Mouse (Mus musculus) B cell, adult 62 days (primary cell): ENCODE data around the gene Tsks. TPM values are rescaled to one million over a fixed set of nuclear protein-coding genes. Genes with fewer than 3 reads are reported as not detected.

ENCODE experiments used
- total RNA-seq: library from RNA; stranded (reverse); gene quantifications from 4 replicates; pipeline ENCODE4 v1.2.4, GENCODE M21; 2023

The Tsks gene
- total RNA-seq, result not detected in 4 replicates

DNA sequence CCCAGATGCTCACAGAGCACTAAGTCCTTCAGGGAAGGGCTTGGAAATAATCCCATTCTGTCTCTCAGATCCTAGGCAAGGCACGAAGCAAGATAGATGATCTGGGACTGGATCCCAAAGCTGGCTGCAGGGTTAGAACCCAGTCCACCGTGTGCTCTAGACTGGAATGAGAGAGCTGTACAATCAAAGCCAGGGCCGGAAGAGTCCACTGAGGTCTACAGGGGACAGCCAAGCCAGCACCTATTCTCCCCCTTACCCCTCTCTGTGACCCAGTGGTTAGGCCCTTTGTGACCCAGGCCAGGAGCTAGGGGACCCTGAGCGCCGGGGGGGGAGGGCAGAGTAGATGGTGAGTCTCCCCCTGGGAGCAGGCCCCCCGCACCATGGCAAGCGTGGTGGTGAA, at the start of gene Tsks:
Gene Tsks, plus strand, starts transcription at position 301 of the 400 bp plus-strand sequence.

DNA sequence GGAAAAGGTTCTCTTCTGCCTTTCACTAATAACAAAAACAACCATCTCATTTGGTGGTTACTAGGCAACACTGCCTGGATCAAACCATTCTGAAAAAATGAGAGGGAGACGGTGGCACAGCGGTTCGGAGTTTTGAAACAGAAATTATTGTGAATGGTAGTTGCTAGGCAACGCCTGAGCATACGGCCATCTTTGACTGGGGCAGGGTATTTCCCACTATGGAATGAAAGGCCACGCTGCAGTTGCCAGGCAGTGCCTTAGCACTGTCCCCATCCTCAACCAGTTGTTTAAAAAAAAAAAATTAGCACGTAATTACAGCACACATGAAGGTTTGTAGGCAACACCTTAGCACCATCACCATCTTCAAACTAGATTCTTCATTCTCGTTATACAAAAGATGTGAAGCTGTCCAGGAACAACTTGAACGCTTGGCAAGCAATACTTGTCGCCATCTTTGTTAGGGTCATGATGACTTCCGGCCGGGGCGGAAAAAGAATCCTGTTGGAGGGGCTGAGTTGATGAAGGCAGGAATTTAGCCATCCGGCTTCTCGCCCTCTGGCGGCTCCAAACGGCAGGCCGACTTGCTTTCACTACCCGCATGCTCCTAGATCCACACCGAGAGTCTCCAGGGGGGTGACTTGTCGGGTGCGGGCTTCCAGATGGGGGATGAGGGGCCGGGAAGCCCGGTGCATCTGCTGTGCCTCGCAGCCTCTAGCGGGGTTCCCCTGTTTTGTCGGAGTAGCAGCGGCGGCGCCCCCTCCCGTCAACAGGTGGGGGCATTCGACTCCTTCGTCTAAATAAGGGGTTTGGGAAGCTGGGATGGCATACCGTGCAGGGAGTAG, 47.2 kb upstream of the Tsks start, which contains the start of gene Fuz:
Gene Fuz, plus strand, starts transcription at position 487 of the 842 bp plus-strand sequence.

DNA sequence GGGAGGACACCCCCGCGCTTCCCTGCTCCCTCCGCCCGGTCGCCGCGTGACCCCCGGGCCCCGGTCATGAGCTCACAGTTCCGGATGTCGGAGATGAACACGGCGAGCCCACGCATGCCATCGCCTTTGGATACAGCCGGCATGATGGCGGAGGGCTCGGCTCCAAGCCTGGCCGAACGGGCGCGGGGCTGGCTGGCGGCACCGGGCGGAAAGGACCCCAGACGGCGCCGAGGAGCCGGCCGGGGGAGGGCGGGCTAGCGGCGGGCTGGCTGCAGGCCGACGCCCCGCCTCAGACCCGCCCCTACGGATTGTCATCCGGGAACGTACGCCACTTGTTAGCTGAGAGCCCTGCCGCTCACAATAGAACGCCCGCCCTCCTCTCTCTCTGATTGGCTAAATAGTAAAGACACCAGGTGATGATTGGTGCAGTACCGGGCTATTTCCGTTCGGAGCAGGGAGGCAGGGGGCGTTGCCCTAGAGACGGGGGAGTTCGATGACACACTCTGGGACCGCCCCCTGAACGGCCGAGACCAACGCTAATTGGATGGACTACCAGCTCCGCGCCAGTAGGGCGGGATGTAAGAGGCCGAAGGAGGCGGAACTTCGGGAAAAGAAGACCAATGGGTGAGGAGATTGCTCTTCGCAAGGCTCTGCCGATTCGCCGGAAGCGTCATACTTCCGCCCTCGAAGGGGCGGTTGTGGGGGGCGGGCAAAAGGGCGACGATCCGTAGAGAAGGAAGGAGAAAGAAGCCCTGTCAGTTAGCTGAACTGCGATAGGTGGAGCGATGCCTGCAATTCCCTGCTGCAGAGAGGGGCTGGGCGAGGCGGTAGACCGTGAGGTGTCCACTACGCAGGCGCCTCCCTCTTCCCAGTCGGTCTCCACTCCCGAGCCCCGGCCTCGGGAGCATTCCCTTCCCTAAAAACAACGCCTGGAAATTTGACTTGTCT, 13.5 kb upstream of the Tsks start, which contains the start of gene Ap2a1:
Gene Ap2a1, minus strand, starts transcription at position 293 of the 948 bp plus-strand sequence.

DNA sequence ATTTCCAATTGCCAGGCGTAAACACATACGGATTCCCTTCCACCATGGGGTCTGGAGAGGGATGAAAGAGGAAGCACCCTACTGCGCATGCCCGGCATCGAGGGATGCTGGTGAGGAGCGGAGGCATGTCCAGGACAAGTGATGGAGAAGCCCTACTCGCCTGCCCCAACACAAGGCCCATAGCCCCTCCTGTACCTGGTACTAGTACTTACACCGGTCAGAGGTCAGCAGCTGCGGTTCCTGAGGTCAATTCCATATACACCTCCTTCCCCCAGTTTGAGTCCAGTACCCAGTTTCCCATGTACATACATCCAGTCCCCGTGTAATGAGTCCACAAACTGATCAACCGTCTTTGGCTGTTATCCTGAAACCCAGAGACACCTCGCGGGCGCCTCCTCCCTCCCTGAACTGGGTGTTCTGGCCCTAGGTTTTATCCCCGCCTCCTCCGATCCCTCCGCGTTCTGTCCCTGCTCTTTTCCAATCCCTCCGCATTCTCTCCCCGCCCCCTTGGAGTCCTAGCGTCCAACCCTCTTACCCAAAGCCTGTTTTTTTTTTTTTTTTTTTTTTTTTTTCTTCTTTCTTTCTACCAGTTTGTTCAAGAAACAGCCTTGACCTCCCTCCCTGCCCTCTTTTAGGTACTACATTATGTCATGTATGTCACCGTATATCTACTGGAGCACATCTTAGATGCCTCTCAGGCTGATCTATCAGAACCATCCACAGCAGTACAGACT, 31.5 kb downstream of the Tsks start, which contains the start of gene Cpt1c:
Gene Cpt1c, minus strand, starts transcription at position 469 of the 734 bp plus-strand sequence.

DNA sequence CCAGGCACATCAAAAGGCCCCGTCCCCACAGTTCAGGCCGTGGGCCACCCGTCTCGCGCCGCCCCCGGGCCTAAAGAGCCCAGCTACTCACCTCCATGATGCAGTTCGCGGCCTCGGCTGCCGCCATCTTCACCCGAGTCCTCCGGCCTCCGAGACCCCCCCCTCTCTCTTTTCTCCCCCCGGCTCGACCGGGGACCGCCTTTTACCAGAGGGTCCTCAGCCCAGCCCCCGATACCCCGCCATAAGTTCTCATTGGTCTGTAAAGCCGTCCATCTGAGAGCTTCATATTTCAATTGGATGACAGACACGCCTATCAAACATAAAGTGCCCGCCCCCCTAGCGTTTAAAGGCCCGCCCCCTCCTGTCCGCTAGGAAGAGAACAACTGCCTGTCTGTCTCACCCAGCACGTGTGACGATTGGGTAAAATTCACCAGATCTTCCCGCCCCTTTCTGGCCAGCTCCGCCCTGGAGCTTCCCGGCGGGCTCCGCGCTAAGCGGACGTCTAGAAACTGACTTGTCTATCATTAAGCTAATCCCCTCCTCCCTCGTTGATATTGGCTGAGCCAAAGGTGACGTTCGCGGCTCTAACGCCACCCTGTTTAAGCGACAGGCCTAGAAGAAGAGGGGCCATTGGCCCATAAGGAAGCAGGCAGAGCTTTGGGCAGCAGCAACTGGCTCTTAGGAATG, 43.3 kb downstream of the Tsks start, which contains the start of gene Prmt1:
Gene Prmt1, minus strand, starts transcription at position 377 of the 687 bp plus-strand sequence.

DNA sequence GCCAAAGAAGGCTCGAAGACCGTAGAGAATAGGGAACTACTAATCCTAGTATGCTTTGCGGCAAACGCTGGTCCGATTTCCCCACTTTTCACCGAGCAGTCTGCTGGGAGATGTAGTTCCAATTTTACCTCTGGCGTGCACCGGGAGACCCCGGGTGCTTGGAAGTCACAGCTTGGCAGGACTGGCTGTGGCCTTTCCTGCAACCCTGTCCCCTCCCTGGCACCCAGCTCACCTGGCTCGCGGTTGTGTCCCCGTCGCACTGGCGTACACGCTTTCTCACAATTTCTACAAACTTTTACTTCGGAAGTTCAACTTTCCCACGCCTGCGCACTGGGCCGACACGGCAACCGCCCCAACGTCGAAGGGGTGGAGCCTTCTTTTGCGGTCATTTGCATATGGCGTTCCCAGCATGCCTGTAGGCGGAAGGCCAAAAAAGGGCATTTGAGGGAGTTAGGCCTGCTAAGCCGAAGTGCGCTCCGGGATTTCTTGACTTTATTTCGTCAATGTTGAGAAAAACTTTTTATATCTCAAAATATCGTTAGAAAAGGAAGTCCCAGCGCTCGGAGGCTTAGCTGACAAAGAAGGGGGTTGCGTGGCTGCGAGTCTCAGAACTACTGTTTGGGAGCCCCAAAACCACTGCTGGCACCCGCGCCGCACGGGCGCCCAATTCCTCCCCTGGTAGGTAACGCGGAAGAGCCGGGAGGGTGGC, 54.4 kb downstream of the Tsks start, which contains the start of gene Irf3:
Gene Irf3, plus strand, starts transcription at position 418 of the 709 bp plus-strand sequence.

DNA sequence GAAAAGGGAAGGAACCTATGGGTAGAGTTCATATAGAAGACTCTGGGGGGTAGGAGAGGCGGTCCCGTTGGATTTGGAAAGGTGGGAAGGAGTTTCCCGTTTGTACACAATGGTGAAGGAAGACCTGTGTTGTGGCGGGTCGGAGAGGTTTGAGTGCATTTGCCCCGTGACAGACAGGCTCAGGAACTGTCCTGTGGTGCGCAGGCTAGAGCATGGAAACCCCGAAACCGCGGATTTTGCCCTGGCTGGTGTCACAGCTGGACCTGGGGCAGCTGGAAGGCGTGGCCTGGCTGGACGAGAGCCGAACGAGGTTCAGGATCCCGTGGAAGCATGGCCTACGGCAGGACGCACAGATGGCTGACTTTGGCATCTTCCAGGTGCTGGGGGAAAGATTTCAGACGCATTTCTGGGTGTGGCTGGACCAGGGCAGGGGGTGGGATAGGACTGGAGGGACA, 55.5 kb downstream of the Tsks start, which contains the start of gene Bcl2l12:
Gene Bcl2l12, minus strand, starts transcription at position 212 of the 455 bp plus-strand sequence.

Other genes starting within 250 kb of the Tsks start
- gene Izumo2, start 234.5 kb upstream of the Tsks start, total RNA-seq, result not detected in 4 replicates
- 71.8 to 83.5 TPM (median 82.3 TPM) in 4 replicates for gene Vrk3, start 194.8 kb upstream of the Tsks start, total RNA-seq
- 2.4 to 3.5 TPM (median 2.5 TPM) in 4 replicates for gene Zfp473, start 192.2 kb upstream of the Tsks start, total RNA-seq
- 38.1 to 43.6 TPM (median 42.2 TPM) in 4 replicates for gene Nup62, start 127.1 kb upstream of the Tsks start, total RNA-seq
- 107 to 141 TPM (median 132 TPM) in 4 replicates for gene Il4i1, start 126.8 kb upstream of the Tsks start, total RNA-seq
- 4.4 to 5.2 TPM (median 4.4 TPM) in 4 replicates for gene Atf5, start 126.5 kb upstream of the Tsks start, total RNA-seq
- 29.9 to 41.1 TPM (median 31.8 TPM) in 4 replicates for gene Akt1s1, start 94.2 kb upstream of the Tsks start, total RNA-seq
- 115 to 148 TPM (median 127 TPM) in 4 replicates for gene Tbc1d17, start 94.1 kb upstream of the Tsks start, total RNA-seq
- gene Pnkp, start 86.1 kb upstream of the Tsks start, total RNA-seq, result 67.9 to 83.2 TPM (median 71.0 TPM) in 4 replicates
- gene Ptov1, start 73.4 kb upstream of the Tsks start, total RNA-seq, result 15.9 to 30.2 TPM (median 18.0 TPM) in 4 replicates
- gene Med25, start 50.5 kb upstream of the Tsks start, total RNA-seq, result 55.3 to 70.3 TPM (median 69.2 TPM) in 4 replicates
- gene Fuz, start 47.1 kb upstream of the Tsks start, total RNA-seq, result 23.2 to 35.7 TPM (median 31.8 TPM) in 4 replicates
- 80.9 to 89.4 TPM (median 83.8 TPM) in 4 replicates for gene Ap2a1, start 13.7 kb upstream of the Tsks start, total RNA-seq
- gene Cpt1c, start 31.6 kb downstream of the Tsks start, total RNA-seq, result 0.60 TPM in 1 of 4 replicates, not detected in the others
- gene Prmt1, start 43.4 kb downstream of the Tsks start, total RNA-seq, result 144 to 150 TPM (median 149 TPM) in 4 replicates
- gene Irf3, start 54.4 kb downstream of the Tsks start, total RNA-seq, result 149 to 182 TPM (median 160 TPM) in 4 replicates
- 31.3 to 35.1 TPM (median 34.3 TPM) in 4 replicates for gene Bcl2l12, start 55.5 kb downstream of the Tsks start, total RNA-seq
- gene Scaf1, start 73.2 kb downstream of the Tsks start, total RNA-seq, result 92.2 to 102 TPM (median 101 TPM) in 4 replicates
- 13.1 to 16.8 TPM (median 14.4 TPM) in 4 replicates for gene Rras, start 74.8 kb downstream of the Tsks start, total RNA-seq
- 69.9 to 75.6 TPM (median 73.7 TPM) in 4 replicates for gene Prr12, start 109.7 kb downstream of the Tsks start, total RNA-seq
- 51.4 to 59.1 TPM (median 57.5 TPM) in 4 replicates for gene Nosip, start 119.2 kb downstream of the Tsks start, total RNA-seq
- gene Prrg2, start 119.5 kb downstream of the Tsks start, total RNA-seq, result 2.5 to 3.6 TPM (median 3.0 TPM) in 4 replicates
- gene Rcn3, start 149.0 kb downstream of the Tsks start, total RNA-seq, result 2.1 to 5.0 TPM (median 2.8 TPM) in 4 replicates
- gene Fcgrt, start 160.6 kb downstream of the Tsks start, total RNA-seq, result 27.9 to 34.9 TPM (median 30.5 TPM) in 4 replicates
- gene Rps11, start 181.2 kb downstream of the Tsks start, total RNA-seq, result 2,382 to 2,495 TPM (median 2,446 TPM) in 4 replicates
- gene Rpl13a, start 185.6 kb downstream of the Tsks start, total RNA-seq, result 4,153 to 4,573 TPM (median 4,453 TPM) in 4 replicates
- not detected in 4 replicates for gene Gm45713, start 193.0 kb downstream of the Tsks start, total RNA-seq
- gene Flt3l, start 193.2 kb downstream of the Tsks start, total RNA-seq, result 65.5 to 79.4 TPM (median 71.3 TPM) in 4 replicates
- gene Pih1d1, start 211.1 kb downstream of the Tsks start, total RNA-seq, result 40.9 to 53.7 TPM (median 42.8 TPM) in 4 replicates
- gene Aldh16a1, start 211.4 kb downstream of the Tsks start, total RNA-seq, result 104 to 117 TPM (median 113 TPM) in 4 replicates
- gene Slc17a7, start 220.7 kb downstream of the Tsks start, total RNA-seq, result not detected in 4 replicates
- gene Gfy, start 236.4 kb downstream of the Tsks start, total RNA-seq, result not detected in 4 replicates
- gene Pth2, start 237.8 kb downstream of the Tsks start, total RNA-seq, result not detected in 4 replicates